Mouse (Mus musculus) hindbrain, postnatal 0 days (tissue): Measurements from ENCODE around the gene Tmf1. TPM values are rescaled to one million over a fixed set of nuclear protein-coding genes. Genes with fewer than 3 reads are reported as not detected.
A peak's percentile ranks its signal among the peaks of the same experiment; 100 is the strongest.

Source experiments
- ATAC-seq: fragments of 200-750 bp; cut with Nextera tagmentation; 2 replicates; pipeline ENCODE4 v1.8.0; 2017; ENCODE audit warnings: mild to moderate bottlenecking, moderate TSS enrichment, moderate library complexity
- DNase-seq: peaks from one replicate; pipeline ENCODE4 v3.0.0-alpha.2; 2015; ENCODE audit warnings: low spot score
- H3K27ac ChIP-seq: fragments of 300-500 bp; sonication (generic); 2 replicates; pipeline ENCODE4 v1.5.1; 2014; ENCODE audit warnings: mild to moderate bottlenecking
- H3K27me3 ChIP-seq: fragments of 300-500 bp; sonication (generic); 2 replicates; pipeline ENCODE4 v1.6.1; 2014; ENCODE audit warnings: low read length, mixed read lengths; ENCODE audit not compliant: insufficient read depth
- H3K36me3 ChIP-seq: fragments of 300-500 bp; sonication (generic); 2 replicates; pipeline ENCODE4 v1.6.1; 2014; ENCODE audit warnings: low read length, mixed read lengths; ENCODE audit not compliant: insufficient read depth
- H3K4me1 ChIP-seq: fragments of 300-500 bp; sonication (generic); 2 replicates; pipeline ENCODE4 v1.6.1; 2014; ENCODE audit warnings: antibody characterized with exemption, low read length, mixed read lengths; ENCODE audit not compliant: insufficient read depth
- H3K4me2 ChIP-seq: fragments of 300-500 bp; sonication (generic); 2 replicates; pipeline ENCODE4 v1.6.1; 2014; ENCODE audit warnings: low read depth, mild to moderate bottlenecking, low read length, moderate library complexity, mixed read lengths
- H3K4me3 ChIP-seq: fragments of 300-500 bp; sonication (generic); 2 replicates; pipeline ENCODE4 v1.5.1; 2014; ENCODE audit warnings: low read length
- H3K9ac ChIP-seq: fragments of 300-500 bp; sonication (generic); replicated peaks from 2 replicates; pipeline ENCODE4 v1.6.1; 2014; ENCODE audit warnings: mild to moderate bottlenecking, low read length, moderate library complexity, mixed read lengths
- H3K9me3 ChIP-seq: fragments of 300-500 bp; sonication (generic); 2 replicates; pipeline ENCODE4 v1.6.1; 2016; ENCODE audit warnings: low read length, mixed read lengths
- CTCF ChIP-seq: IDR thresholded peaks from 2 replicates; pipeline ENCODE4 v1.5.1; 2016; ENCODE audit warnings: antibody characterized with exemption, control low read depth, low read depth
- WGBS: fragments of 180-500 bp; shearing (Covaris S2); extraction: QIAGEN DNeasy Blood & Tissue Kit; methylation state at CpG from one replicate; pipeline ENCODE4 v1.1.7; 2014; 5-methylcytosine and 5-hydroxymethylcytosine counted together
- polyA plus RNA-seq: library from polyadenylated mRNA; unstranded; fragments of >200 nt; fragmentation: Nextera tagmentation; extraction: Ambion mirVana; gene quantifications from 2 replicates; pipeline ENCODE4 v1.2.1, GENCODE M21; 2015
- total RNA-seq: library from RNA; depleted of rRNA; stranded (reverse); fragments of >200 nt; gene quantifications from 2 replicates; pipeline ENCODE4 v1.2.3, GENCODE M21; 2014

Gene Tmf1
- total and polyA plus RNA-seq, 2 experiments from 2014 or later, result 15.9 to 50.8 TPM

- H3K4me2 ChIP-seq, result peak overlapping the region; percentile 71
- no peaks in the 10 kb centered on the region for H3K9me3 ChIP-seq
- peaks cover 4% of the 10 kb centered on the region; the same call in 1 of the 2 replicates for H3K4me1 ChIP-seq
- no peaks in the 10 kb centered on the region for H3K27me3 ChIP-seq
- no peaks in the 10 kb centered on the region for H3K36me3 ChIP-seq
- ATAC-seq (peak; percentile 21), DNase-seq (peak; percentile 15)
- no peak for TF ChIP-seq CTCF
- peak overlapping the region; percentile 65 for H3K27ac ChIP-seq
- peak overlapping the region; percentile 79 for H3K9ac ChIP-seq
- peak overlapping the region; percentile 80 for H3K4me3 ChIP-seq
- WGBS, result under 1% methylated on average over 16 of the region's 16 CpGs
Measured at GRCm38 (mm10) chr6:97204952-97205351, 26.0 kb upstream of the Tmf1 start.

DNA sequence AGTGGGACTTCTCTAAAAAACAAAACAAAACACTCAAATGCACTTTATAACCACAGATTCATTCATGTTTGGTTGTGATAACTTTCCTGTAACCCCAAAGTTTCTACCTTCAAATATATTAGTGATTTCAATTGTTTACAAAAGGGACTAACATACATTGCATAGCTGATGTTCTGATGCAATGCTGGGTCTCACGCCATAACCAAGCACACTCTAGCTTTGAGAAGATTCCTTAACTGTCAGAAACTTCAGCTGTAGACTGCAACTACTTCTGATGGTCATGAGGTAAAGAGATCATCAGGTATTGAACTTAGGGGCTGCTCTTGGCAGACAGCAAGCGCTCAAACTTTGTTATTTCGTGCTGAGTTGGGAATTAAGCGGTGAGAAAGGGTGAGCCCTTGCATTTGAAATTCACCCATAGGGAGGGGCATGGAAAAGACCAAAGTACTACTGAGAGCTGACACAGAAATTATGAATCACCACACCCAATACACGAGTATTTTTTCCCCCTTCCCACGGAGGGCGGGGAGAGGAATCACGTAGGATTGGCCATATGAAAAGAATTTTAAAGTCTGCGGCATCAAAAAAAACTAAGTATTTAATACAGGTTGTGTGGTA lies 25.4 kb upstream of the Tmf1 start:
- WGBS, result 16% methylated on average over 9 of the region's 9 CpGs
- Histone ChIP-seq H3K36me3 (no peaks in the 10 kb centered on the region), H3K4me2 (peak overlapping the region; percentile 71), H3K27me3 (no peaks in the 10 kb centered on the region), H3K4me1 (peaks cover 4% of the 10 kb centered on the region; the same call in 1 of the 2 replicates), H3K27ac (no peak overlapping the region), H3K9ac (peak overlapping the region; percentile 79; the same call in 1 of the 2 replicates), H3K4me3 (peak overlapping the region; percentile 80), H3K9me3 (no peaks in the 10 kb centered on the region)
- ATAC-seq (no peak), DNase-seq (no peak)
- TF ChIP-seq CTCF, result no peak

- H3K27ac ChIP-seq, result no peak overlapping the region
- no peaks in the 10 kb centered on the region for H3K9me3 ChIP-seq
- no peak overlapping the region for H3K4me2 ChIP-seq
- H3K9ac ChIP-seq, result no peak overlapping the region
- 94% methylated on average over 3 of the region's 3 CpGs for WGBS
- no peak for ATAC-seq
- no peak for DNase-seq
- TF ChIP-seq CTCF, result no peak
- H3K4me1 ChIP-seq, result peaks cover 4% of the 10 kb centered on the region; the same call in 1 of the 2 replicates
- H3K4me3 ChIP-seq, result no peak overlapping the region
- H3K36me3 ChIP-seq, result peaks cover 5% of the 10 kb centered on the region; the same call in 1 of the 2 replicates
- no peaks in the 10 kb centered on the region for H3K27me3 ChIP-seq
Measured at GRCm38 (mm10) chr6:97202477-97202876, 23.6 kb upstream of the Tmf1 start.

GRCm38 (mm10) chr6:97200437-97200836 lies 21.5 kb upstream of the Tmf1 start:
- H3K9me3 ChIP-seq, result no peaks in the 10 kb centered on the region
- no peak overlapping the region for H3K4me2 ChIP-seq
- ATAC-seq (no peak), DNase-seq (no peak)
- H3K9ac ChIP-seq, result no peak overlapping the region
- no peak overlapping the region for H3K27ac ChIP-seq
- H3K4me1 ChIP-seq, result peaks cover 4% of the 10 kb centered on the region; the same call in 1 of the 2 replicates
- H3K27me3 ChIP-seq, result no peaks in the 10 kb centered on the region
- peaks cover 18% of the 10 kb centered on the region for H3K36me3 ChIP-seq
- H3K4me3 ChIP-seq, result no peak overlapping the region
- 50% methylated on average over 3 of the region's 3 CpGs for WGBS
- peak; percentile 35; the same call in 1 of the 2 replicates for TF ChIP-seq CTCF

GRCm38 (mm10) chr6:97179367-97179828 lies 476 bp upstream of the Tmf1 start:
- Histone ChIP-seq H3K27ac (peak overlapping the region; percentile 93), H3K9ac (peak overlapping the region; percentile 85), H3K4me3 (peak overlapping the region; percentile 97), H3K36me3 (peaks cover 4% of the 10 kb centered on the region; the same call in 1 of the 2 replicates), H3K4me1 (peaks cover 5% of the 10 kb centered on the region; the same call in 1 of the 2 replicates), H3K27me3 (no peaks in the 10 kb centered on the region), H3K4me2 (peak overlapping the region; percentile 83), H3K9me3 (no peaks in the 10 kb centered on the region)
- 9% methylated on average over 11 of the region's 11 CpGs for WGBS
- TF ChIP-seq CTCF, result no peak
- no peak for DNase-seq
- peak; percentile 78 for ATAC-seq

DNA sequence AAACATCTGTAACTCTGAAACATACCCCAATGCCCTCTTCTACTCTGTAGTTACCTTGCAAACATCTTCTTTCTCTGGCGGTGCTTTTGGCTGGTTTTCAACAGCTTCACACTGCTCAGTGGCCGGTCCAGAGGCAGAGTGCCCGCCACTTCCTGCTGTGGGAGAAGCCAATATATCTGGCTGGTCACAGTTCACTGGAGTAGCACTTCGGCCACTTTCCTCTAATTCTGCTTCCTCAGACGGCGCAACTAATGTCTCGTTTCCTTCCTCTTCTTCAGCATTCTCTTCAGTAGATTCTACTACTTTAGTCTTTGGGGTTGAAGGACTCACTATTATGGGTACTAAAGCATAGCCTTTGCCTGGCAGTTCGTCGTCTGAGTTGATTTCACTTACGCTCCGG lies 3.2 kb downstream of the Tmf1 start:
- peaks cover 14% of the 10 kb centered on the region; the same call in 1 of the 2 replicates for H3K36me3 ChIP-seq
- no peaks in the 10 kb centered on the region for H3K9me3 ChIP-seq
- DNase-seq (no peak), ATAC-seq (no peak)
- H3K4me2 ChIP-seq, result no peak overlapping the region
- H3K27me3 ChIP-seq, result no peaks in the 10 kb centered on the region
- no peak overlapping the region for H3K4me3 ChIP-seq
- H3K9ac ChIP-seq, result no peak overlapping the region
- TF ChIP-seq CTCF, result no peak
- H3K27ac ChIP-seq, result no peak overlapping the region
- WGBS, result 66% methylated on average over 11 of the region's 11 CpGs
- H3K4me1 ChIP-seq, result peaks cover 5% of the 10 kb centered on the region; the same call in 1 of the 2 replicates

- Histone ChIP-seq H3K9ac (no peak overlapping the region), H3K27ac (no peak overlapping the region), H3K4me3 (no peak overlapping the region), H3K9me3 (no peaks in the 10 kb centered on the region), H3K4me2 (no peak overlapping the region), H3K36me3 (no peaks in the 10 kb centered on the region), H3K27me3 (no peaks in the 10 kb centered on the region), H3K4me1 (peaks cover 8% of the 10 kb centered on the region; the same call in 1 of the 2 replicates)
- DNase-seq (no peak), ATAC-seq (no peak)
- WGBS, result 82% methylated on average over 6 of the region's 6 CpGs
- TF ChIP-seq CTCF, result peak; percentile 34
Measured at GRCm38 (mm10) chr6:97150156-97150555, 28.8 kb downstream of the Tmf1 start.
